Mouse (Mus musculus) layer of hippocampus, adult 2 months (tissue): Measurements from ENCODE around the gene Zfand3. TPM values are rescaled to one million over a fixed set of nuclear protein-coding genes. Genes with fewer than 3 reads are reported as not detected.
A peak's percentile ranks its signal among the peaks of the same experiment; 100 is the strongest.

Experiments used
- DNase-seq, 2 experiments: peaks; one replicate each; pipeline ENCODE4 v3.0.0; 2022; ENCODE audit warnings: low spot score in 2 of 2
- H3K27ac ChIP-seq: fragments of 200-600 bp; 2 replicates; pipeline ENCODE4 v1.8.1; 2022
- H3K4me3 ChIP-seq: fragments of 200-600 bp; 2 replicates; pipeline ENCODE4 v1.8.1; 2022; ENCODE audit warnings: mild to moderate bottlenecking
- CTCF ChIP-seq: fragments of 200-600 bp; conservative IDR thresholded peaks from 2 replicates; pipeline ENCODE4 v1.8.1; 2022; ENCODE audit warnings: antibody characterized with exemption, mild to moderate bottlenecking, moderate library complexity
- long read RNA-seq, 2 experiments: library from polyadenylated mRNA; stranded (forward); transcript quantifications; one replicate each; pipeline ENCODE4 v2.0.0; 2021; ENCODE audit warnings: borderline mapping rate in 2 of 2
- total RNA-seq, 2 experiments: library from RNA; stranded (reverse); gene quantifications; 2 replicates each; pipeline ENCODE4 v1.2.3; 2021

Zfand3 gene
- 100 to 1,000 TPM; 112 to 118 TPM for total RNA-seq
- long read RNA-seq, experiment 1, transcript Zfand3-202 (6 exons, 3,039 nt), result major isoform, 6 of 15 reads
- long read RNA-seq, experiment 1, partial matches to known transcripts, result 1 of 15 reads
- long read RNA-seq, experiment 1, other reads (novel, unspliced or antisense), result 8 of 15 reads
- long read RNA-seq, experiment 2, transcript Zfand3-202 (6 exons, 3,039 nt), result major isoform, 13 of 34 reads
- long read RNA-seq, experiment 2, partial matches to known transcripts, result 5 of 34 reads
- long read RNA-seq, experiment 2, other reads (novel, unspliced or antisense), result 13 of 34 reads

DNA sequence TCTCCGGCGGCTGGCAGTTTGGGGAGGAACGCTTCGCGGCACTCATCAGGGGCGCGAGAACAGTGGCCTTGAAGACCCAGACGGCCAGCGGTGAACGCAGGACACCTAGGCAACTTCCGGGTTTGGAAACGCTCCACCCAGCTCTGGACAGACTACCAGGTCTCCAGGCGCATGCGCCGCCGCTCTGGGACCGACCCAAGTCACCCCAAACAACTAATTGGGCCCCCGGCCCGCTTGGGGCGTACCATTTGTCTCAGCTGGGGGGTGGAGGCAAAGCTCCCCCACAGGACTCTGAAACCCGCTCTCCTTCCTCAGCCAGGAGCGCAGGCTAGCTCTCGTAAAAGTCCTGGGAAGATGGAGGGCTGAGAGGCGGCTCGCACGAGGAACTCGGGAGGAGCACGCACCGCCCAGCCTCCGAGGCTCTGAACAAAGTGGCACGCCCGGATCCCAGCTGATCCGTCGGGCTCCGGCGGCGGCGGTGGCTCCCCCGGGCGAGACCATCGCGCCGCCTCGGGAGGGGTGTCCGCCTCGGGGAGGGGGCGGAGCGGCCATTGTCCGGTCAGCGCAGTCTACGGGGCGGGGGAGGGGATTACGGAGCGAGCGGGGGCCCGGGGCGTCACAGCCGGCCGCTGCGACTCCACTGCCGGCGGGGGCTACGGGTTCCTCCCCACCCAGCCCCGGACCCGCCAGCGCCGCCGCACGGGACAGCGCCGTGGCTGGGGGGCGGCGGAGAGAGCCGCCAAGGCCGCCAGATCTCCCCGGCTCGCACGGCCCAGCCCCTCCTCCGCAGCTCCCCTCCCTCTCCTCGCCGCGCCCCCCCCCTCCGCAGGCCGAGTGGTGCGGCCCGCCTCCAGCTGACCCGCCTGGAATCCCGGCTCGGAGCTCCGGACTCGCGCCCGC lies at the start of gene Zfand3:
TSS of gene Zfand3 (plus strand) at position 531 of the 900 bp plus-strand sequence.
- Histone ChIP-seq H3K27ac (peak within 1 kb of the TSS; percentile 98), H3K4me3 (peak within 1 kb of the TSS; percentile 92)
- DNase-seq, result peak; percentile 89 to 90
- TF ChIP-seq CTCF, result no peak

DNA sequence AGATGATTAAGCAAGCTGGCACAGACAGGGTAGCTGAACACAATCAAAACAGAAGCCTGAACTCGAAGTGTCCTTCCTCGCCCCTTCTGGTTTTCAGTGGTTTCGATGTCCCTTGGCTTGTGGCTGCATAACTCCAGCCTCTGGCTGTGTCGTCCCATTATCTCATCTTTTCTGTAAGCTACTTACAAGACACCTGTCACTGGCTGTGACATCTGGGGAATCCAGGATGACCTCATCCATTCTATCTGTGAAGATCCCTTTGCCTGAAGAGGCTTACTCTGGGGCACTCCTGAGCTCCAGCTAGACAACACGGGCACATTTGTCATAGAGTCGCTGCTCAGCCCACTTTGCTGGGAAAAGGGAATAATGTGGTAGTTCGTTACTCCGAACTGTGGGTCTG lies 48.7 kb upstream of the Zfand3 start:
- TF ChIP-seq CTCF, result no peak
- no peak for DNase-seq
- Histone ChIP-seq H3K27ac (no peak overlapping the region), H3K4me3 (no peak overlapping the region)

DNA sequence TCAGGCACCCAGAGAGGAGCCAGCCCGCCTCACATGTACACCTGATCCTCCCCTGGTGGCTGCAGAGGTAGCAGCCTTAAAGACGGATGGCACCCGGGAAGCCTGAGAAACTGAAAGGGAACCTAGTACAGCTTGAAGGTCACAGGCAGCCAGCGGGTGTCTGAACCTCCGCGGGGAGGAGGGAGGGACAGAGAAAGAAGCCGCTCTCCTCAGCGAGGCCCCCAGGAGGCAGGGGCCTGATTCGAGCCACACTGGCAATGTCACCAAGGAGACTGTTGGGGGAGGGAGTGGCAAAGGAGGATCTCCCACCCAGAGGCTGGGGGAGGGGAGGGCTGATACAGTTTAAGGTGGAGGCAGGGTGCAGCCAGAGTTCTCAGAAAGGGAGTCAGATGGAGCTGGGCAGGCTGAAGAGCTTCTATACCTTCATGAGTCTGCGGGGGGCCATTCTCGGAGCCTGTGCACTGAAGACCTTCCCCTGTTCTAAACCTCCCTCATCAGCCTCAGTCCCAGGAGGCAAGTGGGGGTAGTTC lies 40.7 kb upstream of the Zfand3 start:
- Histone ChIP-seq H3K4me3 (no peak overlapping the region), H3K27ac (no peak overlapping the region)
- no peak for DNase-seq
- TF ChIP-seq CTCF, result no peak

DNA sequence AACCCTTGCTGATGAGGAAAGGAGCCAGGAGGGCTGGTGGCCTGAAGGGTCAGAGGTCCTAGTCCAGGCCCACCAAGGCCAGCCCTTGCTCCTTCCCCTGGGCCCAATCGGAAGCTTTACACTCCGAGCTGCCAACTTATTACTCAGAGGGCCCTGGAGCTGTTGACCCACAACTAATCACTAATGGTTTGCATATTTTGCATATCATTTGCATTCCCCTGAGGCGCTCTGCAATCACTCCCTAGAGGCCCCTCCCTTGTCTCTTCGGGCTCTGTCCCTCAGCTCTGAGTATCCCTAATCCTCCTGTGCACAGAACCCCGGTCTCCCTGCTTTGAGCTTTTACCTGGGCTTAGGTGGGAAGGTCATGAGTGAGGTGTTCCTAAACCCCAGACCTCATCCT lies 39.0 kb upstream of the Zfand3 start:
- DNase-seq, result no peak
- no peak overlapping the region for H3K27ac ChIP-seq
- no peak for TF ChIP-seq CTCF
- no peak overlapping the region for H3K4me3 ChIP-seq

DNA sequence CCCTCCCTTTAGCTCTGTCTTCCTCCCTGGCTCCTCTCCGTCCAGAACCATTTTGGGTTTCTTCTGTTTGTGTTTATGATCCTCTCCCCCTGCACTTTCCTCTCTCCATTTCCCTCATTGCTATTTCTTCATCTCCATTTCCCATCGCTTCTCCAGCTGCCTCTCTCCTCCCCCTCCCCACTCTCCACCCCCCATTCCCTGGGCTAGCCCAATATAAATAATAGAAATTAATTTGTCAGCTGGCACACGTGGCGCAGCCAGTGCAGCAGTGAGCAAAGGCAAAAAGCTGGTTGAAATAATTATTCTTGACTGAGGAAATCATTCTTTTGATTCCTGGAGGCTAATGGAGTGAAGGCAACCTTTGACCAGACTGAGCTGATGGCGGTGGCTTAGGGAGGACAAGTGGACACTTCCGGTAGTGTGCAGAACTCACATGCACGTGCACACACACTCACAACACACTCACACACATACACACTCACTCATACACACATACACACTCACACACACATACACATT lies 34.4 kb upstream of the Zfand3 start, which contains the start of gene Mdga1:
TSS of gene Mdga1 (minus strand) at position 51 of the 519 bp plus-strand sequence.
- no peak within 1 kb of the TSS for H3K27ac ChIP-seq
- DNase-seq, result no peak
- TF ChIP-seq CTCF, result no peak
- no peak within 1 kb of the TSS for H3K4me3 ChIP-seq

DNA sequence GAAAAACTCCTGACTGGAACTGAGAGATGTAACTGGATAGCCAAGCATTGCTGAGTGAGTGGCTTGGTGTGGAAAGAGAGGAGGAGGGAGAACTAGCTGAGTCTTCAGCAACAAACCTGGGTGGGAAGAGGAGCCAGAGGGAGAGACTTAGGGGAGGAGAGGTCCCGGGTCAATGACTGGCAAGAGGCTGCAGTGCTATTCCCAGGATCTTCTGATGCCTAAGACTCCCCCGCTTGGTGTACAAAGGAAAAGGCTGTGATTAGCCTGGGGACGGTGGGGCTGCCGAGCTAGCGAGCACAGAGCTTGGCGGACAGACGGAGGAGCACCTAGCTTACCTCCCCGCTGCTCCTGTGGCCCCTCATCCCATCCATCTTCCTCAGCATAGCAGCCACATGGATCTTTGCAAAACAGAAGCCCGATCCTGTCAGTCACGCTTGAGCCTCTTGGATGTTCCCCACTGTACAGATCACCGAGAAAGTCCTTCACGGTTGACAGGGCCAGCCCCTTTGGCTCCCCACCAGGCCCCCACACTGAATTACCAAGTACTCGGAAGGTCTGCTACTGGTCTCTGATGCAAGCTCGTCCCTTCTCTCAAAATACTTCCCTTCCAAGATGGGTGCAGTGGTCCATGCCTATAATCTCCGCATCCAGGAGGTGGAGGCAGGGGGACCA lies 32.6 kb upstream of the Zfand3 start:
- no peak overlapping the region for H3K4me3 ChIP-seq
- no peak for TF ChIP-seq CTCF
- DNase-seq, result no peak
- H3K27ac ChIP-seq, result no peak overlapping the region

DNA sequence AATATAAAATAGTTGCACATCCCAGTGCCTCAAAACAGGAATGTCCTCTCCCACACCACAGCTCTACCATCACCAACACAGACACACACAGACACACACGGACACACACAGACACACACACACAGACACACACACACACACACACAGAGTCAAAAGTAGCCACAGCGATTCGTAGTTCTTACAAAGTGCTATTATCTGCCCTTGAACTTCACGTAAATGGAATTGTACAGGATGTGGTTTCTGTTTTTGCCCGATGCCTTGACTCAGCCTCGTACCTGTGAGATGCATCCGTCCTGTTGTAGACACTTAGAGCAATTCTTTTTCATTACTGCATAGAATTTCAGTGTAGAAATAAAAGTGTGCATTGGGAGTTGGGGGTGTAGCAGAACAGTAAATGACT lies 31.3 kb upstream of the Zfand3 start:
- H3K27ac ChIP-seq, result no peak overlapping the region
- H3K4me3 ChIP-seq, result no peak overlapping the region
- no peak for TF ChIP-seq CTCF
- no peak for DNase-seq

DNA sequence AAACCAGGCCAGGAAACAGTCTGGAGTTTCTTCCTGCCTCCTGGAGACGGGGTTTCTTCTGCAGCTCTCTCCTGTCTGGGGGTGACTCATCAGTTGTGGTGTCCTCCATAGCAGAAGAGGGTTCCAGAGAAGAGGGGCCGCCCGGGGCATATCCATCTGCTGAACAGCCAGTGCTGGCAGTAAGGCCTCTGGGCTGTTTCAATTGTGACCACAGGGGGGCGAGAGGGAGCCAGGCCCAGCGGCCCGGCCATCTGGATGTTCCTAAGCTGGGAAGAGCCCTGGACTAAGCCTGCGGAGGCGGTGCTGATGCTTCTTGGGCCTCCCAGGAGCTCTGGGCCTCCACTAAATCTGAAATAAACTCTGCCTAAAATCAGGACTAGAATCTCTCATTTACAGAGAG lies 28.8 kb upstream of the Zfand3 start:
- TF ChIP-seq CTCF, result peak; percentile 99
- peak; percentile 88 to 91 for DNase-seq
- Histone ChIP-seq H3K27ac (peak overlapping the region; percentile 32; the same call in 1 of the 2 replicates), H3K4me3 (no peak overlapping the region)

DNA sequence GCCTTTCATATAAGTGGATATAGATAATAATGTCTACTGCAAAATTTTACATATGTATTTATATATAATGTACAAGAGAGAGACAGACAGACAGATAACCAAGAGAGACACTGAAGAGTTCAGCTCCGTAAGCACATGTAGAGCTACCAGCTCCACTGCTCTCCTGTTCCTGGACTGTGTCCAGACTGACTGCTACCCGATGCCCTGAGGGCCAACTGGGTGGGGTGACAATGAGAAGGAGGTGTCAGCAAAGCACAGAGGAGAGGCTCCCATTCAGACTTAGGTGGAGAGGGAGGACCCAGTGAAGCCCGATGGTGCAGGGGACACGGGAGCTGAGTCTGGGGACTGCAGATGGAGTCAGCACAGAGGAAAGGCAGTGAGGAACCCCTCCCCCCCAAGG lies 25.5 kb upstream of the Zfand3 start:
- no peak overlapping the region for H3K4me3 ChIP-seq
- no peak overlapping the region for H3K27ac ChIP-seq
- no peak for TF ChIP-seq CTCF
- no peak for DNase-seq

DNA sequence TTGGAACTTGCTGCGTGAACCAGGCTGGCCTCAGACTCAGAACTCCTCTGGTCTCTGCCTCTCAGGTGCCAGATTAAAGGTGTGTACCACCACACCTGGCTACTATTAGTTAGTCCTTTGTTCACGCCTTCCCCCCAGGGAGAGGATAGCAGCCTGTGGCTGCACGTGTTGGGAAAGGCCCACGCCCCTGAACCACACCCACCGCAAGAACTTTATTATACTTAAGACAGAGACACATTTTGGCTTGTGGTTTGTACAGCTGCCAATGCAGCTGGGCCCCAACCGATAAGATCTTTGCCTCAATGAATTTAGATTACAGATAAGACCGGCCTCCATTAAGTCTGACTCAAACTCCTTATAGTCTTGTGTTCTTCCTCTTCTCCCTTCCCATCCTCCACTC lies 24.7 kb upstream of the Zfand3 start:
- no peak for TF ChIP-seq CTCF
- no peak overlapping the region for H3K4me3 ChIP-seq
- no peak for DNase-seq
- no peak overlapping the region for H3K27ac ChIP-seq

DNA sequence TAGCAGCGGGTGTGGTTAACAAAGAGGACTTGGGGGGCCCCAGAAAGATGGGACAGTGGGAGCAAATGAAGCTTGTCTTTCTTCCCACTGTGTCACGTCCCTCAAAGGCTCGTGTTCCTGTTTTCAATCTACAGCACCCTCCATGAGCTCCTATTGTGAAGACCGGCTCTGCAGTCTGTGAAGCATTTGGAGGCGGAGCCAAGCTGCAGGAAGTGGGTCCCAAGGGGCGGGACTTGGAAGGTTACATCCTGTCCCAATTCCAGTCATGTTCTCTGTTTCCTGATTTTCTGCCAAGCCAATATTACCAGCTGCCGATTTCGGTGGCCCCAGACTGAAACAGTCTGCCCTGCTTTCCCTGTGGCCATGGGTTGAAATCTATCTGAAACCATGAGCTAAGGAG lies 23.0 kb upstream of the Zfand3 start:
- Histone ChIP-seq H3K4me3 (no peak overlapping the region), H3K27ac (no peak overlapping the region)
- DNase-seq, result no peak
- TF ChIP-seq CTCF, result no peak

DNA sequence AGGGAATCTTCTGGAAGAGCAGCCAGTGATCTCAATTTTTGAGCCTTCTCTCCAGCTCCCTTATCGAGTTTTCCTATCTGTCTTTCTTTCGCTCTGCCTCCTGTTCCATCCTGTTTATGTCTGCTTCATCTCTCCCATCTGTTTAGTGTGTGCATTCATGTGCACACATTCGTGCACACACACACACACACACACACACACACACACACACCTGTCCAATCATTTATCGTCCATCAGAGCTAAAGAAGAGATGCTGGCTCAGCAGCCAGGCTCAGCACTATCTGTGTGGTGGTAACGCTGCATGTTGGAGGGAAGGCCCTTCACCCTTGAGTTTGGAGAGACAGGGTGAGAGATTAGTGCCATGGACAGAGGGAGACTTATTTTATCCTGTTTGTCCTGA lies 21.3 kb upstream of the Zfand3 start:
- no peak for DNase-seq
- TF ChIP-seq CTCF, result no peak
- Histone ChIP-seq H3K4me3 (no peak overlapping the region), H3K27ac (no peak overlapping the region; the same call in 1 of the 2 replicates)
